Mouse (Mus musculus): ENCODE data around the gene Zbtb43.

Zbtb43 gene

DNA sequence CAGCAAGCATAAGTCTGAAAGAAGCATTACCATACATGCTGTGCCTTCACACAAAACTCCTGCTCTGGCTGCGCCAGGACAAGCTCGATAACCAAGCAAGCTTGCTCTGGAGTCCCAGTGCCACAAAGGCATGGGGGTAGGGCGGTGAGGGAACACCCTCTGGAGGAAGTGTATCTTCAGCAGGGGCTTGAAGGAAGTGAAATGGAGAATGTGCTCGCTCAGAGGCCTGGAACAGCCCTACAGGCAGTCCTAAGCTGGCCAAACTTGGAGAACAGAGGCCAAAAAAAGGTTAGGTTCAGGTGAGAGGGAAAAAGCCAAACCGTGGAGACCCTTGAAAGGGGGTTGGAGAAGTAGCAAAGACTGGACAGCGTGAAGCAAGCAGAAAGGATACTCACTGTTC is 39.0 kb downstream of the Zbtb43 start:
- no peak for DNase-seq (ENCODE audit: low spot score)

DNA sequence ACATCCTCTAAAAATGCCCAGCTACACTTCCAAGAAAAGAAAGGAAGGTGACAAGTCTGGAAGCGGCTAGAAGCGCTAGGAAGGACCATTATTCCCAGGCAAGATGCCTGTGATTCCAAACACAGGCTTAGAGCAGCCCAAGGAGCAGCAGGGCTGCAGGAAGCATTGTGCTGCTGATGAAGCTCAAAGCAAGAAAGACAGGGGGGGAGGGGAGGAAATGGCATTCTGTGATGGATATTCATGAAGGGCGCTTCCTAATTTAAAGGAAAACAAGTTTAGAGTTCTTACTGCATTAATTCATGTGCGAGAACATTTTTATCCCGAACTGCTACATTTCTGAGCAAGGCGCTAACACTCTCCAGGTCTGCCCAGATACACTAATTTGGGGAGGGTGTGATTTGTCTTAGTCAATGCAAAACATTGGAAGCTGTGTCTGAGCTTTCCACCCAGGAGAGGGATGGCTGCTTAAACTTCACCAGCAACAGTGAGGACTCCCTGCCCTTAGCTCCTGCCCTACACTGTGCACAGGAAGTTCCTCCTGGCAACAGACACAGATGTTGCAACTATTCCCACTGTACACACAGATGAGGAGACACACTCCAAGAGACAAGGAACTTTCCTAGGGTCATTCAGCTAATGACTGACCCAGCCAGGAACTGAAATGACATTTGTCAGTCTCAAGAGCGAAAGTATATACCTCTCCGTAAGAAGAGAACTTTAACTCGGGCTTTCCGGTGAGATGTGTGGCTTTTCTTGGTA is 41.5 kb downstream of the Zbtb43 start:
- DNase-seq (ENCODE audit: low spot score): no peak

DNA sequence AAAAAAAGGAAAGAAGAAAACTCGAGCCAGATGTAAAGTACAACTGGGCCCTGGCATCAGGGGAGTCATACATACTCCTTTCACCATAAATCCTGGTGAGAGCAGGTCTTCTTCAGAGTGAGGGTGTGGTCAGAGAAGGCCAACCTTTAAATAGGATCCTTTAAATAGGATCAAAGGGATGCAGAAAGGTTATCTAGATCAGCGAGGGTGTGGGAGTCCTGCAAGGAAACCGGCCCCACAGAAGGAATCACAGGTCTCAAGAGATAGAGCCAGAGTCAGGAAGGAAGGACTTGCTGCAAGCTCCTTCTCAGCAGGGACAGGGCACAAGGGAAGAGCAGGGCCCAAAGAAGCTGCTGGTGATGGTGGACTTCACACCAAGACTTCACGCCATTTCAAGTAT is 50.9 kb downstream of the Zbtb43 start:
- no peak for DNase-seq (ENCODE audit: low spot score)

DNA sequence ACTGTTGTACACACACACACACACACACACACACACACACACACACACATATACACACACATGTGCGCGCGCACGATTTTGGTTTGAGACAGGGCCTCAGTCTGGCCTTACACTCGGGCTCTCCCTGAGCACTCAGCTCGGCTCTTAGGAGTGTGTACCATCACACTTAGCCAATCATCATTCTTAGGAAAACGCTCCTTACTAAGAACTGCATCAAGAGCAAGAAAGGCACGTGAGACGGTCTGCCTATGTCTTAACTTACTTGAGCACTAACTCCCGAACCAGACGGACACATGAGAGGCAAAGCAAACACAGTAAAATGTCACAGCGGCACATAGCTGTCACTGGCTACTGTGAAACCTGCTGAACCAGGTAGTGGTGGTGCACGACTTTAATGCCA is 54.3 kb downstream of the Zbtb43 start:
- no peak for DNase-seq (ENCODE audit: low spot score)

DNA sequence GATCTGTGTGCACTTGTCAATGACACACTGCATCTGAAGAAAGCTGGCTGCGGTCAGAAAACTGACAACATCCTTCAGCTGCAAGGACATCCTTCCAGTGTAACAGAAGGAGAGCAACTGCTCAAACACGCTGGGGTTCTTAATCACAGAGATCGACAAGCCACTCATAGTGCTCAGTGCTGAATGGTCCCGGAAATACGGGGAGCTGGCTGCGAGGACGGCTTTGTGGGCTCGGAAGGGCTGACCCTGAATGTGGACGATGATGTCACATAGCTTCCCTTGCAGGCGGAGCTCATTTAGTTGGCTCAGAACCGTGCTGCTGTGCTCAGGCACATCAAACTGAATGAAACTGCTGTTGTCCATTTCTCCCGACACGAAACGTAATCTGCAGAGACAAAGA is 56.2 kb downstream of the Zbtb43 start:
- DNase-seq (ENCODE audit: low spot score): no peak

DNA sequence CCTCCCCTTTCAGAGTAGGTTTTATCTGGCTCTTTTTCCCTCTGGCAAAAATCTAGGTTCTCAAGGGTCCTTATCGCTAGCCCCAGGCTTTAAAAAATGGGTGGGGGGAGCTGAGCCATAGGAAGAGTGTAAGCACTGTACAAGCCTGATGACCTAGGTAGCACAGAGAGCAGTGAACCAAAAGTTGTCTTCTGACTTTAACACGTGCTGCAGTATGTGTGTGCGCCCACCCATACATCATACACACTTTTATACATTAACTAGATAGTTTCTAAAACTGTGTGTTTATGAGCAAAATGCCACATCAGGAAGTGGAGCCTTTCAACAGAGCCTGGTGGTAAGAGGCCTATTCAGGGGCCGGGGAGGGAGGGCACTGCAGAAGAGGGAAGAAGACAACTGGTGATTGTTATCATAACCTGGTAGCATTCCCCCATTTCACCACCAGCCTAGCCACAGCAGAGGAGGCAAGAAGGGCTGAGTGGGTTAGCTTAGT is 64.8 kb downstream of the Zbtb43 start:
- no peak for DNase-seq (ENCODE audit: low spot score)

DNA sequence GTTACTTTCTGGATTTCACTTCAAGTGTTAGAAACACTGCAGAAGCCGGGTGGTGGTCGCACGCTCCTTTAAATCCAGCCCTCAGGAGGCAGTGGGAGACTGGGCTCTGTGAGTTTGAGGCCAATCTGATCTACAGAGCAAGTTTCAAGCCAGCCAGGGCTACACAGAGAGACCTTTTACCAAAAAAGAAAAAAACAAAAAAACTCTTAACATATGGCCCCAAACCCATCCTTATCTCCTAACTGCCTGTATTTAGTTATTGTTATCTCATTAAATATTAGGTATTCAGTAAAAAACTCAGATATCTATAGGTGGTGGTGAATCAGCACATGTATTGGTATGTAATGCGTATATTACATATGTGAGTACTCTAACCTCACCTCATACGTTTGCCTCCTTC is 65.7 kb downstream of the Zbtb43 start:
- DNase-seq (ENCODE audit: low spot score): no peak

DNA sequence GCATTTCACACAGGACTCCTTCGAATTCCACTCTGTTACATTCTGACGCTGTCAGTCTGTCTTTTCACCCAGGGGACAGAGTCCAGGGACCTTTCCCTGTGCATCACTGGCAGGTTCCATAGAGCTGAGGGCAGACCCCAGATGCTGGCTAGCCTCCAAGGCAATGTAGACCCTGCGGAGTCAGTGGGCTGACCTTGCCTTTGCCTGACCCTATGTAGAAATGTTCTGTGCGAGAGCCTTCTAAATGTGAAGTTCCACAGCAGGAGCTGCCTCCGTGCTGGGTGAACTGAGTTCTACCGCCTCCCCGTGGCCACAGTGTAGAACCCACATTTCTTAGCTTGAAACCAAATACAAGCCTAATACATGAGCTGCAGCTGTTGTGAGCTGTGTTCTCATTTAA is 66.1 kb downstream of the Zbtb43 start:
- peak; percentile 49 for DNase-seq (ENCODE audit: low spot score)

DNA sequence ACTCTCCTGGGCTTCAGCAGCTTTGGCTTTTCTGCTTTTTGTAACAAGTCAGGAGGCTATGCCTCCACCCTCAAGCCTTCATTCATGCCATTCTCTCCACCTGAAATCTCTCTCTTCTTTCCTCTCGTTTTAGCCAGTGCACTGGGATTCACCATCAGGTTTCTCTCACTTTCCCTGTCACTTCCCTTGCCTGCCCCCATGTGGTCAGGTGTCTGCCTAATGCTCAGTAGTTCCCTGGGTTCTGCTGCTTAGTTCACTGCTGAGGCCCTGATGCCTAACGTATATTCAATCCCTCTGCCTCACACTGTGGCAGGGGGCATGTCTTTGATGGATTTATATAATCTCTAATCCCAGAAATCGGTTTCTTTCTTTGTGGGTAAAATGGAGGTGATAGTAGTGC is 67.1 kb downstream of the Zbtb43 start:
- DNase-seq (ENCODE audit: low spot score): no peak

DNA sequence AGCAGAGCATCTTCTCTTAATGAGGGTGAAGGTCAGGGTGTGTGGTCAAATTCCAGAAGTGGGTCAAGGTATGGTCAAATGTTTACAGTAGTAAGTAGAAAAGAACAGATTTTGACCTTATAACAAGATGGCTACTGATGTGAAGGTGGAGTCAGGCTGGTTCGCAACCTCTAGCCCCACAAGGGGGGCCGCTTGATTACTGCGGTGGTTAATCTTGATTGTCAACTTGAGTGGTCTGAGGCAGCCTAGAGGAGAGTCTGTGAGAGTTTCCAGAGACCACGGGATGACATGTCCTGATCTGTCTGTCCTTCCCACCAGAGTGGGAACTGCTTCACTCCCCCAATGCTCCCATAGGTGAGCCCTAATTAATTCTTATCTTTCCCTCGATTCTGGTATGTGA is 67.8 kb downstream of the Zbtb43 start:
- DNase-seq (ENCODE audit: low spot score): no peak
